Mouse (Mus musculus) liver, embryonic 13.5 days (tissue): ENCODE data around the gene Trmt2b. TPM values are rescaled to one million over a fixed set of nuclear protein-coding genes. Genes with fewer than 3 reads are reported as not detected.
A peak's percentile ranks its signal among the peaks of the same experiment; 100 is the strongest.

Experiments used
- ATAC-seq: fragments of 200-750 bp; cut with Nextera tagmentation; 2 replicates; pipeline ENCODE4 v1.8.0; 2017; ENCODE audit warnings: low read depth, mild to moderate bottlenecking, moderate number of reproducible peaks, moderate library complexity
- DNase-seq: peaks from one replicate; pipeline ENCODE4 v3.0.0; 2022
- H3K27ac ChIP-seq: fragments of 300-500 bp; sonication (generic); 2 replicates; pipeline ENCODE4 v1.5.1; 2015; ENCODE audit warnings: moderate library complexity, mild to moderate bottlenecking, inconsistent platforms
- H3K27me3 ChIP-seq: fragments of 300-500 bp; sonication (generic); 2 replicates; pipeline ENCODE4 v1.6.1; 2015; ENCODE audit warnings: mild to moderate bottlenecking, inconsistent platforms
- H3K36me3 ChIP-seq: fragments of 300-500 bp; sonication (generic); 2 replicates; pipeline ENCODE4 v1.6.1; 2015; ENCODE audit warnings: mild to moderate bottlenecking, inconsistent platforms
- H3K4me1 ChIP-seq: fragments of 300-500 bp; sonication (generic); replicated peaks from 2 replicates; pipeline ENCODE4 v1.6.1; 2015; ENCODE audit warnings: inconsistent platforms
- H3K4me2 ChIP-seq: fragments of 300-500 bp; sonication (generic); 2 replicates; pipeline ENCODE4 v1.6.1; 2015; ENCODE audit warnings: inconsistent platforms, mild to moderate bottlenecking, moderate library complexity
- H3K4me3 ChIP-seq: fragments of 300-500 bp; sonication (generic); replicated peaks from 2 replicates; pipeline ENCODE4 v1.5.1; 2015; ENCODE audit warnings: mild to moderate bottlenecking, inconsistent platforms
- H3K9ac ChIP-seq: fragments of 300-500 bp; sonication (generic); 2 replicates; pipeline ENCODE4 v1.6.1; 2015; ENCODE audit warnings: mild to moderate bottlenecking, inconsistent platforms
- H3K9me3 ChIP-seq: fragments of 300-500 bp; sonication (generic); replicated peaks from 2 replicates; pipeline ENCODE4 v1.6.1; 2016; ENCODE audit warnings: inconsistent platforms
- WGBS: fragments of 180-500 bp; shearing (Covaris S2); methylation state at CpG from one replicate; pipeline ENCODE4 v1.1.7; 2015; ENCODE audit not compliant: insufficient replicate concordance; 5-methylcytosine and 5-hydroxymethylcytosine counted together
- polyA plus RNA-seq: library from polyadenylated mRNA; unstranded; fragments of >200 nt; fragmentation: Nextera tagmentation; extraction: Ambion mirVana; gene quantifications from 2 replicates; pipeline ENCODE4 v1.2.1, GENCODE M21; 2015

The Trmt2b gene
- polyA plus RNA-seq, 1 experiment from 2014 or later: 8.7 TPM

GRCm38 (mm10) chrX:134285791-134286190, 9.0 kb upstream of the Trmt2b start:
- Histone ChIP-seq H3K4me1 (no peaks in the 10 kb centered on the region), H3K27ac (no peak overlapping the region), H3K27me3 (no peaks in the 10 kb centered on the region), H3K4me3 (no peak overlapping the region), H3K36me3 (no peaks in the 10 kb centered on the region), H3K4me2 (no peak overlapping the region), H3K9ac (no peak overlapping the region), H3K9me3 (no peaks in the 10 kb centered on the region)
- WGBS: 57% methylated on average over 4 of the region's 4 CpGs
- DNase-seq (no peak), ATAC-seq (no peak)

- no peaks in the 10 kb centered on the region for H3K9me3 ChIP-seq
- 80% methylated on average over 2 of the region's 2 CpGs for whole genome bisulfite sequencing
Observed at GRCm38 (mm10) chrX:134285102-134285501, 8.3 kb upstream of the Trmt2b start.

GRCm38 (mm10) chrX:134280531-134280930, 3.7 kb upstream of the Trmt2b start:
- H3K27ac ChIP-seq: no peak overlapping the region
- no peaks in the 10 kb centered on the region for H3K36me3 ChIP-seq
- DNase-seq (no peak), ATAC-seq (no peak)
- no peak overlapping the region for H3K4me2 ChIP-seq
- no peaks in the 10 kb centered on the region for H3K9me3 ChIP-seq
- H3K9ac ChIP-seq: no peak overlapping the region
- H3K4me1 ChIP-seq: peaks cover 4% of the 10 kb centered on the region; the same call in 1 of the 2 replicates
- 60% methylated on average over 3 of the region's 3 CpGs for WGBS
- H3K4me3 ChIP-seq: no peak overlapping the region
- H3K27me3 ChIP-seq: no peaks in the 10 kb centered on the region

More at GRCm38 (mm10) chrX:134285102-134285501, 8.3 kb upstream of the Trmt2b start:
- Histone ChIP-seq H3K36me3 (no peaks in the 10 kb centered on the region), H3K27me3 (no peaks in the 10 kb centered on the region), H3K9ac (no peak overlapping the region), H3K4me3 (no peak overlapping the region), H3K27ac (no peak overlapping the region), H3K4me1 (no peaks in the 10 kb centered on the region), H3K4me2 (no peak overlapping the region)
- ATAC-seq: no peak
- no peak for DNase-seq

GRCm38 (mm10) chrX:134275715-134276114, 1.1 kb downstream of the Trmt2b start:
- Histone ChIP-seq H3K4me1 (peaks cover 4% of the 10 kb centered on the region; the same call in 1 of the 2 replicates), H3K9me3 (no peaks in the 10 kb centered on the region), H3K9ac (0 out of 2 replicates have a peak overlapping the region, but pooled peaks have one; percentile 62), H3K36me3 (no peaks in the 10 kb centered on the region), H3K4me2 (peak overlapping the region; percentile 64), H3K27ac (0 out of 2 replicates have a peak overlapping the region, but pooled peaks have one; percentile 55), H3K27me3 (no peaks in the 10 kb centered on the region), H3K4me3 (peak overlapping the region; percentile 60)
- ATAC-seq (no peak), DNase-seq (no peak)
- 28% methylated on average over 6 of the region's 6 CpGs for WGBS

DNA sequence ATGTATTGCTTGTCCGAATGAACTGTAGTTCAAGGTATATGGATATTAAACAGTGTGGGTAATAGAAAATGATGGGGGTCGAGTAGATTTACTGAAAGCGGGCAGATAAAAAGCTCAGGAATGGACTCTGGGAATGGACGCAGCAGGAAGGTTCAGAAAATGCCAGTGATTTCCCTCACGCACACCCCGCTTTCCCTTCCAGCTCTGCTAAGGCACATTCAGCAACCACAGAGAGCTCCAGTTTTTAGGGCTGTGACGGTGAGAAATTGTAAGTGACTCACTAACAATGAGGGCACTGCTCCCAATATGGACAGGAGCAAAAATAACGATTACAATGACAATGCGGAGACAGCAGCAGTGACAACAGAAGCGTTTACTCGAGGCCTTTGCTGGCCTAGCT, 14.7 kb downstream of the Trmt2b start:
- Histone ChIP-seq H3K36me3 (peaks cover 10% of the 10 kb centered on the region; the same call in 1 of the 2 replicates), H3K4me2 (no peak overlapping the region), H3K4me3 (no peak overlapping the region), H3K27me3 (no peaks in the 10 kb centered on the region), H3K27ac (no peak overlapping the region), H3K9ac (no peak overlapping the region), H3K4me1 (no peaks in the 10 kb centered on the region), H3K9me3 (no peaks in the 10 kb centered on the region)
- 79% methylated on average over 11 of the region's 11 CpGs for WGBS
- ATAC-seq (no peak), DNase-seq (no peak)

GRCm38 (mm10) chrX:134261191-134261590, 15.6 kb downstream of the Trmt2b start:
- no peaks in the 10 kb centered on the region for H3K27me3 ChIP-seq
- no peak overlapping the region for H3K27ac ChIP-seq
- H3K4me1 ChIP-seq: no peaks in the 10 kb centered on the region
- no peak overlapping the region for H3K9ac ChIP-seq
- no peak for ATAC-seq
- H3K4me2 ChIP-seq: no peak overlapping the region
- peaks cover 9% of the 10 kb centered on the region; the same call in 1 of the 2 replicates for H3K36me3 ChIP-seq
- WGBS: 71% methylated on average over 5 of the region's 5 CpGs
- DNase-seq: no peak
- H3K9me3 ChIP-seq: no peaks in the 10 kb centered on the region
- H3K4me3 ChIP-seq: no peak overlapping the region

DNA sequence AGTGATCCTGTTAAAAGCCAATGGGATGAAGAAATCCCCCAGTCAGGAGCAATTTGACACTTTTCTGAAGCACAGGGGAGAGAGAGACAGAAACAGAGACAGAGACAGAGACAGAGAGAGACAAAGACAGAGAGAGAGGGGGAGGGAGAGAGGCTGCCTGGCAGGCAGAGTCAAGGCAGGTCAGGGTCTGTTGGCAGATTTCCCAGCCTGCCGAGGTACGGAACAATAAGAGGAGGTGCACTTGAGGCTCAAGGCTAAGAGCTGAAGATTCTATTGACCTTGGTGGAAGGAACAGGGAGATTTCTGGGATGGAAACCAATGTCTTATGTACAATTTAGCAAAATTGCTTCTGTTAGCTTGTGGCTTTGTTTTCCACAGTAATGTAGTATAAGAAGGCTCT, 28.6 kb downstream of the Trmt2b start:
- 70% methylated on average over 2 of the region's 2 CpGs for WGBS
- Histone ChIP-seq H3K4me3 (no peak overlapping the region), H3K4me1 (no peaks in the 10 kb centered on the region), H3K9me3 (no peaks in the 10 kb centered on the region), H3K36me3 (peaks cover 6% of the 10 kb centered on the region; the same call in 1 of the 2 replicates), H3K4me2 (no peak overlapping the region), H3K9ac (no peak overlapping the region), H3K27ac (no peak overlapping the region), H3K27me3 (no peaks in the 10 kb centered on the region)
- DNase-seq: no peak
- ATAC-seq: no peak

- H3K27me3 ChIP-seq: no peaks in the 10 kb centered on the region
- WGBS: 83% methylated on average over 10 of the region's 10 CpGs
- DNase-seq (no peak), ATAC-seq (no peak)
- H3K4me3 ChIP-seq: no peak overlapping the region
- no peaks in the 10 kb centered on the region for H3K4me1 ChIP-seq
- H3K4me2 ChIP-seq: no peak overlapping the region
- no peak overlapping the region for H3K9ac ChIP-seq
- peaks cover 13% of the 10 kb centered on the region for H3K36me3 ChIP-seq
- H3K9me3 ChIP-seq: no peaks in the 10 kb centered on the region
- no peak overlapping the region for H3K27ac ChIP-seq
Observed at GRCm38 (mm10) chrX:134245946-134246345, 30.8 kb downstream of the Trmt2b start.

GRCm38 (mm10) chrX:134238266-134238665, 38.5 kb downstream of the Trmt2b start:
- H3K27me3 ChIP-seq: no peaks in the 10 kb centered on the region
- H3K9me3 ChIP-seq: no peaks in the 10 kb centered on the region
- H3K9ac ChIP-seq: no peak overlapping the region
- no peak overlapping the region for H3K4me3 ChIP-seq
- WGBS: 84% methylated on average over 10 of the region's 10 CpGs
- peaks cover 2% of the 10 kb centered on the region; the same call in 1 of the 2 replicates for H3K4me1 ChIP-seq
- H3K27ac ChIP-seq: no peak overlapping the region
- no peak overlapping the region for H3K4me2 ChIP-seq
- peaks cover 17% of the 10 kb centered on the region for H3K36me3 ChIP-seq
- ATAC-seq: no peak
- no peak for DNase-seq

DNA sequence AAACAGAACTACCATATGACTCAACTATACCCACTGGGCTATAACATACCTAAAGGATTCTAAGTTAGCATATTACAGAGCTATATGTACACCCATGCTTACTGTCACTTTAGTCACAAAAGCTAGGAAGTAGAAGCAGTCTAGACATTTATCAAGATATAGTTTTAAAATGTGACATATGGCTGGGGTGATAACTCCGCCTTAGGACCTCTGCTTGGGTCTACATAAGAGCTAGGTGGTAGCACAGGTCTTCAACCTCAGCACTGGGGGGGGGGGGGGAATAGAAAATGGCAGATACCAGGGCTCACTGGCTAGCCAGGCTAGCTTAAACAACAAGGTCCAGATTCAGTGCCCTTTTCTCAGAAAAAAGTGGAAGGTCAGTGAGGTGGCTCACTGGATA, 43.7 kb downstream of the Trmt2b start:
- peaks cover 4% of the 10 kb centered on the region; the same call in 1 of the 2 replicates for H3K4me1 ChIP-seq
- WGBS: 52% methylated on average over 1 of the region's 1 CpGs
- ATAC-seq (peak; percentile 60), DNase-seq (no peak)
- H3K36me3 ChIP-seq: no peaks in the 10 kb centered on the region
- no peak overlapping the region for H3K27ac ChIP-seq
- H3K27me3 ChIP-seq: no peaks in the 10 kb centered on the region
- no peak overlapping the region for H3K4me2 ChIP-seq
- H3K4me3 ChIP-seq: no peak overlapping the region
- H3K9ac ChIP-seq: no peak overlapping the region
- H3K9me3 ChIP-seq: no peaks in the 10 kb centered on the region

DNA sequence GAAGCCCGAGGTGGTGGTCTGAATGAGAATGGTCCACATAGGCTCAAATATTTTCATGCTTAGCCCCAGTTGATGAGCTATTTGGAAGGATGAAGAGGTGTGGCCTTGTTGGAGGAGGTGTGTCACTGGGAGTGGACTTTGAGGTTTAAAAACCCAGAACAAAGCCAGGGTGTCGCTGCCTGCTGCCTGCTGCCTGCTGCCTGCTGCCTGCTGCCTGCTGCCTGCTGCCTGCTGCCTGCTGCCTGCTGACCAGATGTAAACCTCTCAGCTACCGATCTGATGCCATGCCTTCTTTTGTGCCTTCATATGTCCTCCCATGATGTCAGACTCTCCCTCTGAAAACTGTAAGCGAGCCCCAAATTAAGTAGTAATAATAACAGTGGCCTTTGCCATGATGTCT, 54.9 kb downstream of the Trmt2b start, which contains the start of gene Nox1:
Gene Nox1, minus strand, starts transcription at position 101 of the 400 bp plus-strand sequence.
- WGBS: 65% methylated on average over 4 of the region's 4 CpGs
- DNase-seq: no peak
- Histone ChIP-seq H3K4me3 (no peak within 1 kb of the TSS), H3K4me2 (no peak within 1 kb of the TSS), H3K36me3 (no peaks in the 10 kb centered on the region), H3K27me3 (no peaks in the 10 kb centered on the region), H3K4me1 (peaks cover 16% of the 10 kb centered on the region), H3K9me3 (no peaks in the 10 kb centered on the region), H3K27ac (no peak within 1 kb of the TSS), H3K9ac (no peak within 1 kb of the TSS)
- no peak for ATAC-seq

DNA sequence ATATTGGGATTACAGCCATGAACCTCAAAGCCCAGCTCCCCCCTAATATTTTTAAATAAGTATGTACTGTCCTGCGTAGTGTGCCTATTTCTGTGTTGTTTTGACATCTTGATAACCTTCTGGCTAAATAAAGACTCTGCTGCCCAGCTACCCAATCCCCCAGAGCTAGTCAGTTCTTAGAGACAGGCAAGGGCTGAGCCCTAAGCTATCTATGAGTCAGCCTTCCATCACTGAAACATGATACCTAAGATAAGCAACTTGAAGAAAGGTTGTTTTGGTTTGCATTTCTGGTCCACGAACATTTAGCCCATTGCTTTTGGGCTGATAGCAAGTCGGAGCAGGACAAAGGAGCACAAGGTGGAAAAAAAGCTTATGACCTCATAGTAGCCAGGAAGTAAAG, 56.2 kb downstream of the Trmt2b start:
- DNase-seq (no peak), ATAC-seq (no peak; the same call in 1 of the 2 replicates)
- H3K27ac ChIP-seq: no peak overlapping the region
- H3K9me3 ChIP-seq: no peaks in the 10 kb centered on the region
- WGBS: 40% methylated on average over 3 of the region's 3 CpGs
- no peaks in the 10 kb centered on the region for H3K36me3 ChIP-seq
- H3K9ac ChIP-seq: no peak overlapping the region
- no peak overlapping the region for H3K4me3 ChIP-seq
- peaks cover 16% of the 10 kb centered on the region for H3K4me1 ChIP-seq
- H3K27me3 ChIP-seq: no peaks in the 10 kb centered on the region
- H3K4me2 ChIP-seq: no peak overlapping the region
